Mouse (Mus musculus): ENCODE results near the gene Ggps1.

- TF ChIP-seq CTCF (IDR thresholded peaks at IDR 0.05) (no peak), EP300 (IDR thresholded peaks at IDR 0.05) (no peak)
Measured at GRCm38 (mm10) chr13:14110154-14110873, 47.0 kb upstream of the Ggps1 start.
